Comparison of ENCODE assay signal across 9 mouse cellular contexts in the genomic region with DNA sequence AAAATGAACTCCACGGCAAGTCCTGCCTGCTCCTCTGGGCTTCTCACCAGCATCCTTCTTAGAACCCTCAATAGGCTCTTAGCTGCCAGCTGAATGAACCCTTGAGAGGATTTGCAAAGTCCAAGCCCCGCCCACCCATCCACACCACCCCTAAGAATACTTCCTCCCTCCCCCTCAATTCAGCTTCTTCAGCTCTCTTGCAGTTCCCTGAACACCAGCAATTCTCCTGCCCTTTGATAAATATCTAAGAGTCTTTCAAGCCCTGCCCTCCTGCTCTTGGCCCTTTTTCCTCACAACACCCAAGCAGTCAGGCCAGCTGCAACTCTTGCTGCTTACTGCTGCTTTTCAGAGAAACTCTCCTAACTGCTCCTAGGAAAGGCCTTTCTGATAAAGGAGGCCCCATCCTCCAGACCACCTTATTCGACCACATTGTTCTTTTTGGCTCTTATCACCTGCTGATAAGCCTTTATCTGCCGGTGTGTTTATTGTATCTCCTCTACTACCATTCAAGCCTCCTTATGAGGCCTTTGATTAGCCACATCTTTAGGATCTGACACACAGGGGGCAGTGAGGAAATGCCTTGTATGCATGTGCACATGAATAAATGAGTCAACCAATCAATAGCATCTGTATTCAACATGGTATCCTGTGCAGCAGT. TPM values are rescaled to one million over a fixed set of nuclear protein-coding genes. Genes with fewer than 3 reads are reported as not detected.
DNase-seq lines count a peak whose midpoint lies in the region; ATAC-seq and TF ChIP-seq lines count a peak whose summit lies in the region.
"Had no signal": no experiment of that assay in that cellular context is flagged by ENCODE, and none has a peak within 500 bp of the region (broad histone marks: within the 10 kb centered on the region; RNA-seq: fewer than 3 reads in every experiment).

No protein-coding gene starts in this region.

- H3K27ac ChIP-seq in heart, embryonic 10.5 days, result 0 out of 2 replicates have a peak overlapping the region, but pooled peaks have one; percentile 1
- 0 out of 2 replicates have a peak overlapping the region, but pooled peaks have one; percentile 1 for H3K27ac ChIP-seq in limb, embryonic 10.5 days
- 0 out of 2 replicates have a peak overlapping the region, but pooled peaks have one; percentile 30 for H3K27ac ChIP-seq in stomach, postnatal 0 days (replicated peaks)
- no peak overlapping the region for H3K27ac ChIP-seq in layer of hippocampus, adult 2 months

- H3K4me1 ChIP-seq in heart, embryonic 10.5 days, result peaks cover 76% of the 10 kb centered on the region
- peaks cover 38% of the 10 kb centered on the region for H3K4me1 ChIP-seq in limb, embryonic 10.5 days
- H3K4me1 ChIP-seq in stomach, postnatal 0 days (replicated peaks; ENCODE audit: control insufficient read depth, insufficient read depth), result 0 out of 2 replicates have a peak, but pooled peaks cover 2% of the 10 kb centered on the region

- TF ChIP-seq CTCF in stomach, postnatal 0 days (IDR thresholded peaks at IDR 0.05; ENCODE audit: low read depth), result no peak
- TF ChIP-seq CTCF in layer of hippocampus, adult 2 months (conservative IDR thresholded peaks at IDR 0.05), result no peak

- no peak overlapping the region for H3K4me2 ChIP-seq in stomach, postnatal 0 days (replicated peaks; ENCODE audit: low read depth)

- peaks cover 16% of the 10 kb centered on the region for H3K36me3 ChIP-seq in heart, embryonic 10.5 days
- 0 out of 2 replicates have a peak, but pooled peaks cover 3% of the 10 kb centered on the region for H3K36me3 ChIP-seq in limb, embryonic 10.5 days
- no peaks in the 10 kb centered on the region for H3K36me3 ChIP-seq in stomach, postnatal 0 days (ENCODE audit: control insufficient read depth, insufficient read depth, low read length)

- no peak for TF ChIP-seq EP300 in stomach, postnatal 0 days (optimal IDR thresholded peaks at IDR 0.05)

- peak; percentile 19 for DNase-seq in right cerebral cortex, postnatal 4 days
- DNase-seq in right cerebral cortex, postnatal 14 days, result no peak
- DNase-seq in heart, embryonic 10.5 days (ENCODE audit: low spot score), result no peak
- no peak for DNase-seq in limb, embryonic 10.5 days (ENCODE audit: low spot score)
- DNase-seq in stomach, postnatal 0 days (ENCODE audit: low spot score), result peak; percentile 33
- DNase-seq in layer of hippocampus, adult 11-12 months (ENCODE audit: low spot score), result no peak
- no peak for DNase-seq in layer of hippocampus, adult 2 months (ENCODE audit: low spot score in 2 of 2)
- DNase-seq in adrenal gland, postnatal 25 days, result no peak

- H3K9me3 ChIP-seq in heart, embryonic 10.5 days, result peaks cover 6% of the 10 kb centered on the region
- no peaks in the 10 kb centered on the region for H3K9me3 ChIP-seq in limb, embryonic 10.5 days (replicated peaks)
- H3K9me3 ChIP-seq in stomach, postnatal 0 days (ENCODE audit: control insufficient read depth, low read length), result no peaks in the 10 kb centered on the region

- H3K4me3 ChIP-seq in heart, embryonic 10.5 days, result peak overlapping the region; percentile 29; the same call in 1 of the 2 replicates
- H3K4me3 ChIP-seq in limb, embryonic 10.5 days, result no peak overlapping the region
- no peak overlapping the region for H3K4me3 ChIP-seq in stomach, postnatal 0 days (ENCODE audit: low read depth, low read length)
- no peak overlapping the region for H3K4me3 ChIP-seq in layer of hippocampus, adult 2 months

- ATAC-seq in stomach, postnatal 0 days (ENCODE audit: low FRiP score, low TSS enrichment), result no peak
- ATAC-seq: hindbrain, embryonic 16.5 days had no signal

- no peak overlapping the region for H3K9ac ChIP-seq in stomach, postnatal 0 days (ENCODE audit: low read length)

- H3K27me3 ChIP-seq in heart, embryonic 10.5 days (ENCODE audit: insufficient read depth, poor library complexity, severe bottlenecking), result no peaks in the 10 kb centered on the region
- H3K27me3 ChIP-seq in limb, embryonic 10.5 days (ENCODE audit: low read depth, poor library complexity, severe bottlenecking), result no peaks in the 10 kb centered on the region
- no peaks in the 10 kb centered on the region for H3K27me3 ChIP-seq in stomach, postnatal 0 days (ENCODE audit: control insufficient read depth, insufficient read depth, low read length)

- 10% methylated on average over 4 of the region's 4 CpGs for WGBS in heart, embryonic 10.5 days
- 14% methylated on average over 4 of the region's 4 CpGs for WGBS in limb, embryonic 10.5 days
- 19% methylated on average over 4 of the region's 4 CpGs for WGBS in stomach, postnatal 0 days

RNA-seq across cellular contexts. Expression of gene Cgnl1, which starts 21.3 kb away (rescaled TPM):
- polyA plus RNA-seq in heart, embryonic 10.5 days (2016; fragmentation: Nextera tagmentation; extraction: Ambion mirVana), result 43.1 and 60.1 TPM in 2 replicates
- 7.4 and 8.9 TPM in 2 replicates for polyA plus RNA-seq in limb, embryonic 10.5 days (2016; fragmentation: Nextera tagmentation; extraction: Ambion mirVana)
- polyA plus RNA-seq in stomach, postnatal 0 days (2015; fragmentation: Nextera tagmentation; extraction: Ambion mirVana), result 5.2 and 6.3 TPM in 2 replicates
- 1 to 10 TPM; 6.6 to 7.9 TPM for total RNA-seq in layer of hippocampus, adult 2 months (2021)
- 82.3 and 91.2 TPM in 2 replicates for total RNA-seq in adrenal gland, postnatal 25 days (2021)

Comparison
In these comparisons a context has a peak if more than half of its experiments do, and no peak if none do; other contexts are left out.
1. DNase-seq: peak in right cerebral cortex, postnatal 4 days (single experiment) and stomach, postnatal 0 days (single experiment); none in right cerebral cortex, postnatal 14 days (single experiment), heart, embryonic 10.5 days (single experiment), limb, embryonic 10.5 days (single experiment), layer of hippocampus, adult 11-12 months (single experiment), layer of hippocampus, adult 2 months (0 of 2) and adrenal gland, postnatal 25 days (single experiment).